Mouse (Mus musculus) embryo, embryonic 11 days (tissue): ENCODE results near the gene Adam8.
A peak's percentile ranks its signal among the peaks of the same experiment; 100 is the strongest.

Experiments
- DNase-seq: peaks from one replicate; pipeline ENCODE4 v3.0.0-alpha.2; 2015

Adam8 gene

DNA sequence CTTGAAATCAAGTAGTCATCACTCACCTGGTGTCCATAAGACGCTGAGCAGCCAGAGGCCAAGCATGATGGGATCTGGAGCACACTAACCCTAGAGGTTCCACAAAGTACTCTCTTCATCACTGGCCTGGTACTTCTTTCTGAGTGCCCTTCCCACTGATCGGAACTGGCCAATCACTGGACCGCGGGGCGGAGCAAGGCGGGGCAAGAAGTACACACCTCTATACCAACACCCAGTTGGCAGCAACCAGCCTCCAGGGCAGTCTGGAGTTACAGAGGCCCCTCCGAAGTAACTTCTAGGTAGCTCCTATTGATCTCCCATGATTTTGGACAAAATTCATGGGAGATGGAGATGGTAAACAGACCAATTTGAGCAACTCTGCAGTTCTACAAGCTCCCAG is at the start of gene Adam8:
Gene Adam8 (minus strand): TSS at position 157 of the 400 bp plus-strand sequence.
- no peak for DNase-seq

DNA sequence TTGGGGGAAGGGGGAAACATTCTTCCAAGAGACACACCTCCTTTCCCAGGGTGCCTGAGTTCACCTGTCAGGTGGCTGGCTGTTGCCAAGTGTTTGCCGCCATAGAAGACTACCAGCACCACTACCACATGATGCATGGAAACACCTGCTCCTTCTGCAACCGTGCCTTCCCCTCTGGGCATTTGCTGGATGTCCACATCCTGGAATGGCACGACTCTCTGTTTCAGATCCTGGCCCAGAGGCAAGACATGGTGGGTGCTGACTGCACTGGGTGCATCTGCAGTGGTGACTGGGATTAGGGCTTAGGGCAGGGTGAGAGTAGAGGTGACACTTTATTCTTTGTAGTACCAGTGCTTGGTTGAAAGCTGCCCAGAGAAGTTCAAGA is 44.8 kb upstream of the Adam8 start:
- DNase-seq: no peak

DNA sequence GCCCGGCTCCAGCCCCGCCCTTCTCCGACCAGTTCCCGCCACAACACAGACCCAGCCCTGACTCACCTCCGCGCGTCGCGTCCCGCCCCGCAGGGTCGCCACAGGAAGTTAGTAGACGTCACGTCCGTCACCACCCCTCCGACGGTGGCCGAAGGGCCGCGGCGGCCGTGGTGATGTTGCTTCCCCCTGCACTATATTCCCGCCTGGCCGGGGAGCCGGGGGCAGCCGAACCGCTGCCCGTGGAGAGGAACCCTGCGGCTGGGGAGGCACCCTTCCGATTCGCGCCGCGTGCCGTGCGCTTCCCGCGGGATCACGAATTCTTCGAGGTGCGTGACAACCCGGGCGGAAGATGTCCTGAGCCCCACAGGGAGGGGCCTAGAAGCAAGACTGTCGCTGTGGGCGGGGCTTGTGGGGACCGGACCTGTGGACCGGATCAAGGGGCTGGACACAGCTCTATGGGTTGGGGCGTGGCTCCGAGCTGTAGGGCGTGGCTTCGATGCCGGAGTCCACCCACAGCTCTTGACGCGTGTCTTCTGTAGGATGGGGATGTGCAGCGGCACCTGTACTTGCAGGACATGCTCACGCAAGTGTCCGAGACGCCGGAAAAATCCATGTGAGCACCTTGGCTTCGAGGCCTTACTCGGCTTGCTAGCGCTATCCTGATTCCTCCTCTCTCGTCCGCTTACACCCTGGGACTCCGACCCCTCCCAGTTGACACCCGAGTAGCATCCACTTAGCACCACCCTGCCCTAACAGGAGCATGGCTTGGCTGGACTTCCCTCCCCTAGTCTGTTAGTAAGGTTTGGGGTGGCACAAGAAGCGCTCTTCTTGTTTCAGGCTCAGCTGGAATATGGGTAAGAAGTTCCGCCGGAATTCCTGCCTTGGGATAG is 44.2 kb upstream of the Adam8 start, which contains the start of the genes Zfp511 and Tubgcp2:
Gene Zfp511 (plus strand): TSS at position 111 of the 890 bp plus-strand sequence.
Gene Tubgcp2 (minus strand): TSS at position 389 of the 890 bp plus-strand sequence.
- peak; percentile 99 for DNase-seq

DNA sequence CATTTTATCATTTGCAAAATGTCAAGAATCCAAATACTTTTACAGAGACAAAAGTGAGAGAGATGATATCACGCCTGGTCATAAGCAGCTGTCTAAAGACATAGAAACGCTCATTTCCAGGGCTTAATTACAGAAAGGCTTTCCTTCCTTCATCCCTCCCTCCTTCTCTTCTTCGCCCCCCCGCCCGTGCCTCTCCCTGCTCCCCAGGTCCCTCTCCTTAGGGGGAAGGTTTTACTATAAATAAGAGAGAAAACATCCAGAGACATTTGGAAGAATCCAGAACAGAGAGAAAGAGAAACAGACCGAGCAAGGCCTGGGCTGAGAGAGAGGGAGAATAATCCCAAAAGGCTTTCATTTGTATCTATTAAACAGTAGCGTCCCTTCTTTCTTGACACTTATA is 43.1 kb upstream of the Adam8 start:
- no peak for DNase-seq

DNA sequence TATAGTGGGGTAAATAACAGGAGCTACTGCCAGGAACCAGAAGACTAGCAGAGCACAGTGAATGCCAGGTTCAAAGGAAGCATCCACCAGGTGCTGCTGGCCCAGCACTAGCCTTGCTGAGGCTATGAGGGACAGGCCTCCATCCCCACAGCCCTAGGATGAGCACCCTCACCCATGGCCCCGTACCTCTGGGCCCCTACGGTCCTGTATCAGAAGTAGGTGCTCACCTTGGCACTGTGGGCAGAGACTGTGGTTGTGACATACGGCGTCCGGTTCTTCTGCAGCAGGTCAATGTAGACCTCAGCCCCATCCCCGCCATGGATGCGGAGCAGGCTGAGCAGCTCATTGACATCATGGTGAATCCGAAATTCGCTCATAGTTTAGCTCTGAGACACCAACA is 41.0 kb upstream of the Adam8 start:
- DNase-seq: no peak

DNA sequence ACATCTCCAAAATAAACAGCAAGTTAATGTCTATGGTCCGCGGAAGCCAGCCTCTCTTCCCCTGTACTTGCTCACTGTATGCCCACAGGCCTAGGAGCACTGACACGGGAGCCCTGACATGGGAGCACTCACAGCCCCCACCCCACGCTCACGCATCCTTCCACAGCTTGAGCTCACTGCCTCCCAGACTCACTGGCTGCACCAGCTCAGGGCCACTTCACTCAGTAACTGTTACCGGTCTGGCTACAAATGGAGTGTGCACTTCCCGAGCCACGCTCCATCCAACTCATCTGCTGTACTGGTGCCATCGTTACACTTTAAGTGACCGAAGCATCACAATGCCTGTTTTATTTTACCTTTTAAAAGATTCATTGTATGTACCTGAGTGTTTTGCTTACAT is 40.0 kb upstream of the Adam8 start:
- no peak for DNase-seq

DNA sequence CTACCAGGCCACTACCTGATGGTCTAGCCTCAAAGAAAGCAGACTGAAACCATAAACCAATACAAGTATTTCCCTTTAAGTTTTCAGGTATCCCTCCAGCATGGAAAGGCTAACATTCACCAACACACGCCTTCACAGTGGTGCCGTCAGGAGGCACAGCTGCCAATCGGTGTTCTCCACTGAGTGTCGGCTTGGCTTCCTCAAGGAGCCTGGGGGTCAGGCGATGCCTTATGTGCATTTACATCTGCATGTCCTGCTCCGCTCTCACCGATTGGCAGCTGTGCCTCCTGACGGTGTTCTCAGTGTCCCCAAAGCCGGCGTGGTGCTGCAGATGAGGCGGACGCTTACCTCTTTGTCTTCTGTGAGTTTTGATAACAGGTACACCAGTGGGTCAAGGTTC is 39.4 kb upstream of the Adam8 start:
- DNase-seq: no peak

DNA sequence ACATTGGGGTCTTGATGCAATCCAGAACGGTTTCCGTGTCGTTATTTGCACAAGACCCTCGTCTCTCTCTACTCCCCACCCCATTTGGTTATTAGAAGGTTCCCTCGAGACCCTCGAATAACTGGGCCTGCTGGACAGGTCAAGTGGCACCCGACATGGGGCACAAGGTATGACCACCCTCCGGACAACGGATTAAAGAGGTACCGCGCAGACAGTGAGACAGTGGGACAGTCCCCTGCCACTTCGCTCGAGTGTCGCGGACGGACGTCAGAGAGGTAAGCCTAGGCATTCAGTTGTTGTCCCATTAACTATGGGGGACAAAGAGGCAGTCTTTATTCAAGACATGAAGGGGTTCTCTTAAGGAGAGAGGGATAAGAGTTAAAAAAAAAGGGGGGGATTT is 19.0 kb upstream of the Adam8 start:
- no peak for DNase-seq

DNA sequence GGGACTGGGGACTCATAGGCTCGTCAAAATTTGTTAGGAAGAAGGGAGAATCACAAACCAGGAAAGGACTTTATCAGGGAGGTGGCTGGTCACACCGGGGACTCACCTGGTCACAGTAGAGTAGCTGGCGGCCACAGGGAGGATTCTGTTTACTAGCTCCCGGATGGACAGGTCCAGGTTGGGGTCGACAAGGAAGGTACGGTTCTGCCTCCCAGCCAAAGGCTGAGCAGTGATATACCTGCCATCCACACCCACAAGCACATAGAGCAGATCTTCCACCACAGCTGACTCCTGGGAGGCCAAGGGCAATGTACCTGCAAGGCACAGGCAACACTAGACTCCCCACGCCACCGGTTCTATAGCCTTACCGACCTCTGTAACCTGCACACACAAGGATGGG is 15.4 kb upstream of the Adam8 start:
- no peak for DNase-seq

DNA sequence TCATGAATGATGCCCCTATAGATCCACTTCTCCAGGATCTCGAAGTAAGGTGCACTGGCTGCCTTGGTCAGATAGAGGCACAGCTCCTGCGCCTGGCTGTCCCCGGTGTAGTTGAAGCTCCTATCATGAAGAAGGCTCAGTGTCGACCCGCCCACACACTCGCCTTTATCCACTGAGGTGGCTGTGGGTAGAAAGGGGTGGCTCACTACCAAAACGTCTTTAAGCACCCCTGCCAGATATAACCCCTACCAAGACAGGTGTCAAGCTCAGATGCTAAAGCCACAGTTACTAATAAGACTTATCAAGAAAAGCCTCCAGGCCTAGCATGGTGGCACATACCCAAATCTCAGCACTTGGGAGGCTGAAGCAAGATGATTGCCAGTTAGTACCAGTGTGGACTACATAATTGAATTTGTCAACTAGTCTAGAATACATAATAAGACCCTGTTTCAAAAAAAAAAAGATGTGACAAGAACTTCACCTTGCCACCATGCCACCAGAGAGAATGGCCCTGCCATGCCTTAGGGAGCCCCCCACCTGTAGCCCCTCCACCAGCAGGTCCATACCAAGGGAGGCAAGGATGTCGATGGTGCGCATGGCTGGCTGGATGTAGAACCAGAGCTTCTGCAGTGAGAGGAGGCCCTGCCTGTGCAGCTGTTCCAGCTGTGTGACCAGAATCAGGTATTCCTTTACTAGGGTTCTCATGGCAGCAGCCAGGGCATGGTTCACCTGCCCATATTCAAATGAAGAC is 14.7 kb upstream of the Adam8 start:
- DNase-seq: no peak

DNA sequence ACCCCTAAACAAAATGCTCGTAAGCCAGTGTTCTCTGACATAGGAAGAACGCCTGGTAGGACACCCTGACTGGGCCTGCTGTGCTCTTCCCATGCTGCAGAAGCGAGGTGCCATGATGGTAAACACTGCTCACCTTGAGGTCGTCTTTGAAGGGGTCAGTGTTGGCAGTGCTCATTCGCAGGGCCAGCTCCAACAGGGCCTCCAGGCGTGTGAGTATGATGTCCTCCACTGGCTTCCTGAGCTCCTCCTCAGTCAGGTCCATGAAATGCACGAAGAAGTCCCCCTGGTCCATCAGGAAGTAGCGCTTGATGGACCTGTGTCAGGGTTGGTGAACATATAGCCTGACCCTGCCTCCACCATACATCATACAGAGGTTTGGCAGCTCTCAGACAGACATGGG is 12.3 kb upstream of the Adam8 start:
- no peak for DNase-seq

DNA sequence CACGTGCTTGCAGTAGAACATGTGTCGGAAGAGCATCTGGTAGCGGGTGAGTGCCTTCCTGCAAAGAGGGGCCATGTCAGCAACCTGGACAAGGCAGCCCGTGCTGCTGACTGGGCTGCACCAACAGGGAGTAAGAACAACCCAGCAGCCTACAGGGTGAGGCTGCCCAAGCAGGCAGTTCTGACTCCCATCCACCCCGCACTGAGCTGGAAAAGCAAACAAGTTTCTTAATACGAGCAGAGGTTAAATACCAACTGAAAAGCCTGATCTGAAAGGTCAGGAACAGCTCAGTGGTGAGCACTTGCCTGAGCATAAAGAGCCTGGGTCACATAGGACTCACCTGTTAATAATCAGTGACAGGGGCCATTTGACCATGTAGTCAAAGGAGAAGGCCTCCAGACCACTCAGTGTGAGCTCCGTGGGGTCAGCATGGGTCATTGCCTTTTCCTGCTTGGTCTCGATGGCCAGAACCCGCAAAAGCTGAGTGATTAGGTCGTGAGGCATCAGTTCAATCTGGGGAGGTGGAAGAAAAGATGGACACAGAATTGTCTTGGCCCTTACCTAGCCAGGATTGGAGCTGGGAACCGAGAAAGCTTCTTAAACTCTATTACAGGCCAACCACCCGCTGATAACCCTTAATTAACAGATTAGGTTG is 8.9 kb upstream of the Adam8 start:
- no peak for DNase-seq

DNA sequence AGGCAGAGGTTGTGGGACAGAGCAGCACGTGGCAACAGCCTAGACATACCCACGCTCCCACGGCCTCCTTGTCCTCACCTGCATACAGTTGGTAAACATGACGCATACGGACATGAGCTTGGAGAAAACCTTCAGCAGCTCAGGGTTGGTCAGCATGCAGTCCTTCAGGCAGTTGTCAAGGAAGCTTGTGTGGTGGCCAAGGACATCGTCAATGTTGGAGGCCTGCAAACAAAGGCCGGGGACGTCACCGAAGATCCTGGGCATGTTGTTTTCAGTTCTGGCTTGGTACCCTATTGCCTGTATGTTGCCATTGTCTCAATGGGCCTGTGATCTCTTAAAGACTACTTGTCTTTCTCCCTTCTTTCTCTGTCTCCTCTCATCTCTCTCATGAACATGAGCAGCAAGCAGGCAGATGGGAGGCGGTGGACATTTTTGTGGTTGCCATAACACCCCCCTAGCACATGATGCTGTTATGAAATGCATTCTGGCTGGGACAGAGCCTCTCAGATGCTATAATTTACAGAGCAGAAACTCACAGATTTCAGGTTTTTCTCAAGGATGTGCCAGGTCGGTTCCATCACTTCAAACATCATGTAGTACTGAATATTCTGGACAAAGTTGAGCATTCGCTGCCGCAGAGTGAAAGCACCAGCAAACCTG is 6.5 kb upstream of the Adam8 start:
- no peak for DNase-seq

DNA sequence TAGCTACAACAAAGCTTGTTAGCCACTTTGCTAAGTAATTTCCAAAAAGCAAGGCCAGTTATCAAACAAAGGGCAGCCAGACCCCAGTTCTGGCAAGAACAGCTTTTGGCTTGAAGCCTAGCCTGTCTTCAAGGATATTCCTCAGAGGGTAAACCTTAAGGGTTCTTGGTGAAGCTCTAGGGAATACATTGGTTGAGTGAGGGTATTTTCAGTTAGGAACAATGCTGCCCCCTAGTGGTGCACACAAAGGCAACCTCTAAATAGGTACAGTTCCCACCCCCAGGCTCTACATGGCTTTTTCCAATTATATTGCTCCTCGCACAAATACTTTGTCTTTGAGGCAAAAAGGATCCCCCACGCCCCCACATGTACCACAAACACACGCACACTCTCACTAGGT is 2.3 kb upstream of the Adam8 start:
- DNase-seq: peak; percentile 77

DNA sequence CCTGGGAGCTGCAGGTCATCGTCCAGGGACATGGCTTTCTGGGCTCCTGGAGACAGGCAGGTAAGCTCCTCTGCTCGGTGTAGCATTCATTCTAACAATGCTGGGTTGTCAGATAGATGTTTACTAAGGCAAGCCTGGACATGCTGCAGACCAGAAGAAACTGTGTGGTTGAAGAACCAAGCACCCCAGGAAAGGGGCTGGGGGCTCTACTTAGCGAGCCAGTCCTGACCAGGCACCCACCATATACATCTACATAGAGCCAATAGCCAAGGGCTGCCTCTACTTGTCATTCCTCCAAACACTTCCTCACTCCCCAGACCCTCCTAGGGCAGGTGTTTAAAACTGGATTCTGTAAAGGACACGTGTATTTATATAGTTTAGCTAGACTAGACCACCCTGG is 1.8 kb upstream of the Adam8 start:
- DNase-seq: no peak

DNA sequence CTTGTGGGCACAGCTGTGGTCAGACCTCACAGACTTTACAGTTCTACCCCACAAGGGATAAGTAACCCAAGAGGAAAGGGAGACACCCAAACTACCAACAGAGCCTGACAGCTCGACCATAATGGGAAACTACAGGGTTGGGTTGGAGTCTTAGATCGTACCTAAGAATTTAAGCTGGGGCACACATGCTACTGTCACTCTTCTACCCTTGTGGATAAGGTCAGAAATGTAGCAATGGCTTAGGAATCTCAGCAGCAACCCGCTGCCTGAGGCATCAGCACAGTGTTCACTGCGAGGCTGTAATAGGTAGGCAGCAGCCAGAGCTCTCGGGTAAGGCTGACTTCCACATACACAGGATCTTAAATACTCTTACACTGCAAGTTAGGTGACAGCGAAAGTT is 1.2 kb upstream of the Adam8 start:
- no peak for DNase-seq

DNA sequence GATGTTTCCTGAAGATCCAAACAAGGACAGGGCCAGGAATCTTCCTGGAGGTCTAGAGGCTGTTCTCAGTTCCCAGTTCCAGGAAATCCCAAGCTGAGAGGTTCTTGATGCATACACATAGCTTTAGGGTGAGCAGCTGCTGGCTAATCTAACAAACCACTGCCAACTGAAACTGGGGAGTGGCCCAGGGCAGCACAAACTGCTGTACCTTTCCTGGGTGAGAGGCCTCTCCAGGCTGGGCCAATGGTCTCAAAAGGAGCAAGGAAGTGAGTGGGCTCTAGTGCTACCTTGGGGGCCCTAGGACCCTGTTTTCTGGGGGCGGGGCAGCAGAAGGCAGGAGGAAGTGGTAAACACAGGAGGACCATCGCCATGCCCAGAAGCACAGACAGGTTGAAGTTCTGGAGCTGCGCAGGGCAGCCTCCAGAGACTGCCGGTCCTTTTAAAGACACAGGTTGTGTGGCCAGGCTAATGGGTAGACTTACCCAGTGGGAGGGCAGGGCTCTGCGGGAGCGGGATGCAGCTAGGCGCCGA is 1.4 kb downstream of the Adam8 start:
- no peak for DNase-seq

DNA sequence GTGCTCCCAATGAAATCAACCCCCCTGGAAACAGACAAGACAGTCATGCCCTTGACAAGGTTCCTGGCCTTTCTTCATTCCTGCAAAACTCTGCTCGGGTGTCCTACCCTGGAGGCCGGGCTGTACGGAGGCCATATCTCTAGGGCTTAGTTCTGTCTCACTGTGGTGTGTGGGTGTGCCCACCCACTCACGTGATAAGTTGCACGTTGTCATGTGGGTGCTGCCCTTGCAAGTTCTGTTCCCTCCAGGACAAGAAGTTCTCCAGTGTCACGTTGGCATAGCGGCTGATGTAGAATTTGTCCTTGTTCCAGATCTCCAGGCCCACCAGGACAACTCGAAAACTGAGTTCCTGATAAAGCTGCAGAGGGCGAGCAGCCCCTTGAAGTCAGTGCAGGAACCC is 4.1 kb downstream of the Adam8 start:
- no peak for DNase-seq

DNA sequence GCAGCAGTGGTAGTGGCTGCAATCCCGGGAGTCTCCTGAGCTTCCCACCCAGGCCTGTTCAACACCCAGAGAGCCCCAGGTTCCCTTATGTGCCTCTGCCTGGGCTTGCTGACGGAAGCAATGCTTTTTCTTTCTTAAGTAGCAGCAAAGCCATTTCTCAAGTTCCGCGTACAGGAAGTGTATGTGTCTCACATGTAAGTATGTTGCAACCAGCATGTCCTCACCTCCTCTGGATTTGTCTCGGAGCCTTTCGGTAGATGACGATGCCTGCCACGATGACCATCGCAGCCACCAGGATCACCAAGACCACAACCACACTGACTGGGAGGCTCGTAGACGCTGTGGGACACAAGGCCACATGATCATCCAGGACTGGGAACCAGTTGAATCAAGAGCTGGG is 7.9 kb downstream of the Adam8 start:
- no peak for DNase-seq

DNA sequence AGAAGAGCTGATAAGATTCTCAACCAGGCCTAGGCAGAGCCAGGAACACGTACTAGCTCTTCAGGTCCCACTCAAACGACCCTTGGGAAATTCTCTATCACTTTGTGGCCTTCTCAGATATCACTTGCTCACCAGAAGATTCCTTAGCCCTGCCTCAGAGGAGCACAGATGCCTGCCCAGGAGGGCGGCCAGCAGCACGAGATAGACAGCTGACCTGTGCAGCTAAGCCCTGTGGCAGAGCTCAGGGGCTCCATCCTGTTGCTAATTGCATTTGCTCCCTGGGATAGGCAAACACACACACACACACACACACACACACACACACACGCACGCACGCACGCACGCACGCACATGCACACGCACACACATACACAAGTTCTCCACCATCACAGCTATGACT is 10.3 kb downstream of the Adam8 start:
- DNase-seq: no peak

DNA sequence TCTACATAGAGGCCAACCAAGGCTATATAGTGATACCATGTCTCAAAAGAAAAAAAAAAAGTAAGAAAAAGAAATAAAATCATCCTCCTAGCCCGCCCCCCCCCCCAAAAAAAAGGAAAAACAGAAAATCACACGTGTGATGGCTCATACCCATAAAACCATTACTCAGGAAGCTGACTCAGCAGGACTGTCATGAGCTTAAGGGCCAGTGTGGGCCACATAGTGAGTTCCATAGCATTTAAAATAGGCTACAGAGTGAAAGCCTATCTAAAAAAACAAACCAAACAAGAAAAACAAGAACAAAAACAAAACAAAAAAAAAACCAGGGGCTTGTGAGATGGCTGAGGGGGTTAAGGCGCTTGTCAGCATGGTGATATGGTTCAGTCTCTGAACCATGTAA is 11.6 kb downstream of the Adam8 start:
- DNase-seq: no peak

DNA sequence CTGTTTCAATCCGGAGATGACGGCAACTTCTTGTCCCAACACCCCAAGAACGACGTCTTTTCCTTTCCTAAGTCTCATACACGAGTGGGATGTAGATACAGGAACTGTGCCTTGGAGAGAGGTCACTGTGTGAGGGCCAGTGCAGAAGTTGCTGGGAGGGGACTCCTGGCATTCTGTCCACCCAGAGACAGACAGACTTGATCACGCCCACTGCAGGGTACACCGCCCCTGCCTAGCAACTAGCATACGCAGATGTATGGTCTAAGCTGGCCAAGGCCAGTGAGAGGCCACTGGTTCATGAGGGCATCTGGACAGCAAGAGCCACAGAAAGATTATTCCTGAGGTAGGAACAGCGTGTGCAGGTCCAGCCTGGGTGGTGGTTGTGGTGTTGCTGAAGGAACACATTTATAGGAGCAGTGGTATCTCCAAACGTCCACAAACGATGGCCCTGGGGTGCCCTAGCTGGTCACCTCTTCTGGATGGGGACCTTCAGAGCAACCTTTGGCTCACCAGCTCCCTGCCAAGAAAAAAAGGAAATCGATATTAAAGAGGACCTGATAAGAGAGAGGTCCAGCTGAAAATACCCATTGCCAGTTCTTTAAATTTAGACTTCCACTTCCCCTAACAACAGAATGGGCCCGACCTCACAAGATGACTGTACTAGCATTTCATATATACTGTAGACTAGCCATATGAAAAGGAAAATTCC is 13.2 kb downstream of the Adam8 start:
- DNase-seq: no peak
